Mouse (Mus musculus): Measurements from ENCODE around the gene Lhfpl4. TPM values are rescaled to one million over a fixed set of nuclear protein-coding genes. Genes with fewer than 3 reads are reported as not detected.

Gene Lhfpl4
- polyA plus RNA-seq, 1 experiment from 2014 or later: 68.3 TPM

- no peaks in the 10 kb centered on the region for H3K27me3 ChIP-seq (ENCODE audit: control insufficient read depth, insufficient read depth, low read depth, low read length)
- H3K9ac ChIP-seq (ENCODE audit: low read depth, low read length): no peak overlapping the region
- ATAC-seq: no peak
- H3K4me1 ChIP-seq (ENCODE audit: control insufficient read depth, insufficient read depth, low read length): no peaks in the 10 kb centered on the region
- no peak overlapping the region for H3K4me3 ChIP-seq (ENCODE audit: low read depth, low read length)
- no peaks in the 10 kb centered on the region for H3K9me3 ChIP-seq (replicated peaks; ENCODE audit: control insufficient read depth, low read length, poor library complexity, severe bottlenecking)
- H3K4me2 ChIP-seq (ENCODE audit: low read length): no peak overlapping the region
- WGBS: 55% methylated on average over 1 of the region's 1 CpGs
- H3K27ac ChIP-seq (ENCODE audit: low read length): no peak overlapping the region
- H3K36me3 ChIP-seq (ENCODE audit: control insufficient read depth, insufficient read depth, low read length): peaks cover 9% of the 10 kb centered on the region
These were observed 22.6 kb downstream of the Lhfpl4 start for GRCm38 (mm10) chr6:113172568-113172967.

GRCm38 (mm10) chr6:113172011-113172410, 23.2 kb downstream of the Lhfpl4 start:
- no peak overlapping the region for H3K27ac ChIP-seq (ENCODE audit: low read length)

GRCm38 (mm10) chr6:113170651-113171050, 24.5 kb downstream of the Lhfpl4 start:
- Histone ChIP-seq H3K4me1 (ENCODE audit: control insufficient read depth, insufficient read depth, low read length) (peaks cover 4% of the 10 kb centered on the region; the same call in 1 of the 2 replicates), H3K27me3 (ENCODE audit: control insufficient read depth, insufficient read depth, low read depth, low read length) (no peaks in the 10 kb centered on the region), H3K4me2 (ENCODE audit: low read length) (no peak overlapping the region), H3K27ac (ENCODE audit: low read length) (no peak overlapping the region), H3K4me3 (ENCODE audit: low read depth, low read length) (no peak overlapping the region), H3K36me3 (ENCODE audit: control insufficient read depth, insufficient read depth, low read length) (peaks cover 7% of the 10 kb centered on the region), H3K9me3 (replicated peaks; ENCODE audit: control insufficient read depth, low read length, poor library complexity, severe bottlenecking) (no peaks in the 10 kb centered on the region), H3K9ac (ENCODE audit: low read depth, low read length) (no peak overlapping the region)
- no peak for ATAC-seq
- 88% methylated on average over 8 of the region's 8 CpGs for WGBS

More at GRCm38 (mm10) chr6:113172011-113172410, 23.2 kb downstream of the Lhfpl4 start:
- no peaks in the 10 kb centered on the region for H3K9me3 ChIP-seq (replicated peaks; ENCODE audit: control insufficient read depth, low read length, poor library complexity, severe bottlenecking)
- no peak overlapping the region for H3K4me2 ChIP-seq (ENCODE audit: low read length)
- no peak overlapping the region for H3K4me3 ChIP-seq (ENCODE audit: low read depth, low read length)
- no peaks in the 10 kb centered on the region for H3K27me3 ChIP-seq (ENCODE audit: control insufficient read depth, insufficient read depth, low read depth, low read length)
- 0 out of 2 replicates have a peak, but pooled peaks cover under 1% of the 10 kb centered on the region for H3K4me1 ChIP-seq (ENCODE audit: control insufficient read depth, insufficient read depth, low read length)
- ATAC-seq: no peak
- H3K36me3 ChIP-seq (ENCODE audit: control insufficient read depth, insufficient read depth, low read length): peaks cover 9% of the 10 kb centered on the region
- no peak overlapping the region for H3K9ac ChIP-seq (ENCODE audit: low read depth, low read length)

GRCm38 (mm10) chr6:113169852-113170251, 25.3 kb downstream of the Lhfpl4 start:
- H3K9me3 ChIP-seq (replicated peaks; ENCODE audit: control insufficient read depth, low read length, poor library complexity, severe bottlenecking): no peaks in the 10 kb centered on the region
- ATAC-seq: no peak

GRCm38 (mm10) chr6:113168316-113168975, 26.7 kb downstream of the Lhfpl4 start:
- ATAC-seq: no peak
- Histone ChIP-seq H3K4me2 (ENCODE audit: low read length) (no peak overlapping the region), H3K27me3 (ENCODE audit: control insufficient read depth, insufficient read depth, low read depth, low read length) (no peaks in the 10 kb centered on the region), H3K9ac (ENCODE audit: low read depth, low read length) (no peak overlapping the region), H3K36me3 (ENCODE audit: control insufficient read depth, insufficient read depth, low read length) (peaks cover 3% of the 10 kb centered on the region; the same call in 1 of the 2 replicates), H3K27ac (ENCODE audit: low read length) (no peak overlapping the region), H3K4me3 (ENCODE audit: low read depth, low read length) (no peak overlapping the region), H3K9me3 (replicated peaks; ENCODE audit: control insufficient read depth, low read length, poor library complexity, severe bottlenecking) (no peaks in the 10 kb centered on the region), H3K4me1 (ENCODE audit: control insufficient read depth, insufficient read depth, low read length) (peaks cover 4% of the 10 kb centered on the region; the same call in 1 of the 2 replicates)
- 89% methylated on average over 7 of the region's 7 CpGs for WGBS

More at GRCm38 (mm10) chr6:113169852-113170251, 25.3 kb downstream of the Lhfpl4 start:
- peaks cover 3% of the 10 kb centered on the region for H3K36me3 ChIP-seq (ENCODE audit: control insufficient read depth, insufficient read depth, low read length)
- 69% methylated on average over 3 of the region's 3 CpGs for WGBS
- H3K27ac ChIP-seq (ENCODE audit: low read length): no peak overlapping the region
- H3K9ac ChIP-seq (ENCODE audit: low read depth, low read length): no peak overlapping the region
- H3K27me3 ChIP-seq (ENCODE audit: control insufficient read depth, insufficient read depth, low read depth, low read length): no peaks in the 10 kb centered on the region
- H3K4me2 ChIP-seq (ENCODE audit: low read length): no peak overlapping the region
- H3K4me1 ChIP-seq (ENCODE audit: control insufficient read depth, insufficient read depth, low read length): peaks cover 4% of the 10 kb centered on the region; the same call in 1 of the 2 replicates
- H3K4me3 ChIP-seq (ENCODE audit: low read depth, low read length): no peak overlapping the region

- ATAC-seq: 0 out of 2 replicates have a peak, but pooled peaks have one; percentile 46
- WGBS: 68% methylated on average over 17 of the region's 17 CpGs
- Histone ChIP-seq H3K9ac (ENCODE audit: low read depth, low read length) (no peak overlapping the region), H3K9me3 (replicated peaks; ENCODE audit: control insufficient read depth, low read length, poor library complexity, severe bottlenecking) (no peaks in the 10 kb centered on the region), H3K4me3 (ENCODE audit: low read depth, low read length) (no peak overlapping the region), H3K27me3 (ENCODE audit: control insufficient read depth, insufficient read depth, low read depth, low read length) (no peaks in the 10 kb centered on the region), H3K4me2 (ENCODE audit: low read length) (no peak overlapping the region), H3K27ac (ENCODE audit: low read length) (0 out of 2 replicates have a peak overlapping the region, but pooled peaks have one; percentile 35), H3K4me1 (ENCODE audit: control insufficient read depth, insufficient read depth, low read length) (peaks cover 4% of the 10 kb centered on the region; the same call in 1 of the 2 replicates), H3K36me3 (ENCODE audit: control insufficient read depth, insufficient read depth, low read length) (no peaks in the 10 kb centered on the region; the same call in 1 of the 2 replicates)
These were observed 28.4 kb downstream of the Lhfpl4 start for GRCm38 (mm10) chr6:113166661-113167251.

GRCm38 (mm10) chr6:113163513-113163912, 31.7 kb downstream of the Lhfpl4 start:
- no peak overlapping the region for H3K9ac ChIP-seq (ENCODE audit: low read depth, low read length)
- H3K27ac ChIP-seq (ENCODE audit: low read length): no peak overlapping the region
- H3K9me3 ChIP-seq (replicated peaks; ENCODE audit: control insufficient read depth, low read length, poor library complexity, severe bottlenecking): no peaks in the 10 kb centered on the region
- H3K4me2 ChIP-seq (ENCODE audit: low read length): no peak overlapping the region
- no peak for ATAC-seq
- no peaks in the 10 kb centered on the region for H3K36me3 ChIP-seq (ENCODE audit: control insufficient read depth, insufficient read depth, low read length)
- peaks cover 4% of the 10 kb centered on the region; the same call in 1 of the 2 replicates for H3K4me1 ChIP-seq (ENCODE audit: control insufficient read depth, insufficient read depth, low read length)
- H3K27me3 ChIP-seq (ENCODE audit: control insufficient read depth, insufficient read depth, low read depth, low read length): no peaks in the 10 kb centered on the region
- no peak overlapping the region for H3K4me3 ChIP-seq (ENCODE audit: low read depth, low read length)

- no peaks in the 10 kb centered on the region for H3K27me3 ChIP-seq (ENCODE audit: control insufficient read depth, insufficient read depth, low read depth, low read length)
- H3K36me3 ChIP-seq (ENCODE audit: control insufficient read depth, insufficient read depth, low read length): no peaks in the 10 kb centered on the region
- no peak overlapping the region for H3K4me2 ChIP-seq (ENCODE audit: low read length)
- H3K9ac ChIP-seq (ENCODE audit: low read depth, low read length): no peak overlapping the region
- H3K4me3 ChIP-seq (ENCODE audit: low read depth, low read length): no peak overlapping the region
- H3K4me1 ChIP-seq (ENCODE audit: control insufficient read depth, insufficient read depth, low read length): peaks cover 3% of the 10 kb centered on the region; the same call in 1 of the 2 replicates
- no peak for ATAC-seq
- H3K9me3 ChIP-seq (replicated peaks; ENCODE audit: control insufficient read depth, low read length, poor library complexity, severe bottlenecking): no peaks in the 10 kb centered on the region
- no peak overlapping the region for H3K27ac ChIP-seq (ENCODE audit: low read length)
- WGBS: 88% methylated on average over 1 of the region's 1 CpGs
These were observed 33.2 kb downstream of the Lhfpl4 start for GRCm38 (mm10) chr6:113161982-113162381.

- no peak overlapping the region for H3K9ac ChIP-seq (ENCODE audit: low read depth, low read length)
- peaks cover 4% of the 10 kb centered on the region; the same call in 1 of the 2 replicates for H3K36me3 ChIP-seq (ENCODE audit: control insufficient read depth, insufficient read depth, low read length)
- ATAC-seq: no peak
- H3K9me3 ChIP-seq (replicated peaks; ENCODE audit: control insufficient read depth, low read length, poor library complexity, severe bottlenecking): no peaks in the 10 kb centered on the region
- H3K27ac ChIP-seq (ENCODE audit: low read length): no peak overlapping the region
- no peak overlapping the region for H3K4me2 ChIP-seq (ENCODE audit: low read length)
- WGBS: 97% methylated on average over 10 of the region's 10 CpGs
- no peak overlapping the region for H3K4me3 ChIP-seq (ENCODE audit: low read depth, low read length)
- no peaks in the 10 kb centered on the region for H3K4me1 ChIP-seq (ENCODE audit: control insufficient read depth, insufficient read depth, low read length)
- H3K27me3 ChIP-seq (ENCODE audit: control insufficient read depth, insufficient read depth, low read depth, low read length): no peaks in the 10 kb centered on the region
These were observed 35.1 kb downstream of the Lhfpl4 start for GRCm38 (mm10) chr6:113160106-113160505.
